Mouse (Mus musculus) bone marrow macrophage, adult 2 months (primary cell): ENCODE data around the gene Lrrc63. TPM values are rescaled to one million over a fixed set of nuclear protein-coding genes. Genes with fewer than 3 reads are reported as not detected.

ENCODE experiments used
- H3K27ac ChIP-seq: 2 replicates; pipeline ENCODE4 v1.5.1; 2012; ENCODE audit warnings: low read depth, low read length; ENCODE audit not compliant: insufficient read depth
- H3K4me1 ChIP-seq: 2 replicates; pipeline ENCODE4 v1.6.1; 2012; ENCODE audit warnings: low read length; ENCODE audit not compliant: control insufficient read depth, insufficient read depth
- H3K4me3 ChIP-seq: 2 replicates; pipeline ENCODE4 v1.5.1; 2012; ENCODE audit warnings: mild to moderate bottlenecking, low read length, moderate library complexity; ENCODE audit not compliant: insufficient read depth
- CTCF ChIP-seq: IDR thresholded peaks from 2 replicates; pipeline ENCODE4 v1.5.1; 2012; ENCODE audit warnings: low read depth, mild to moderate bottlenecking, low read length, moderate library complexity
- POLR2A ChIP-seq: IDR thresholded peaks from 2 replicates; pipeline ENCODE4 v1.6.1; 2012; ENCODE audit warnings: mild to moderate bottlenecking, low read depth, low read length, borderline replicate concordance
- polyA plus RNA-seq: library from polyadenylated mRNA; stranded (reverse); fragments of >200 nt; gene quantifications from 2 replicates; pipeline ENCODE4 v1.2.4, GENCODE M21; 2012; ENCODE audit not compliant: missing spikeins, insufficient read depth, insufficient read length

Lrrc63 gene
- polyA plus RNA-seq, 1 experiment: 0.36 TPM

- Histone ChIP-seq H3K27ac (no peak overlapping the region), H3K4me1 (peaks cover 30% of the 10 kb centered on the region), H3K4me3 (no peak overlapping the region)
- TF ChIP-seq CTCF: no peak
- TF ChIP-seq POLR2A: no peak
Measured at GRCm38 (mm10) chr14:75035431-75035830, 95.2 kb downstream of the Lrrc63 start.

Other genes starting within 250 kb of the Lrrc63 start
- gene Lrch1, start 183.0 kb downstream of the Lrrc63 start, polyA plus RNA-seq: 21.3 and 21.8 TPM in 2 replicates
- gene Rubcnl, start 114.9 kb downstream of the Lrrc63 start, polyA plus RNA-seq: 8.3 and 9.0 TPM in 2 replicates
- 932 and 1,066 TPM in 2 replicates for gene Lcp1, start 220 bp upstream of the Lrrc63 start, polyA plus RNA-seq
- gene Cpb2, start 111.4 kb upstream of the Lrrc63 start, polyA plus RNA-seq: not detected in 2 replicates
- 20.7 and 20.9 TPM in 2 replicates for gene Zc3h13, start 153.5 kb upstream of the Lrrc63 start, polyA plus RNA-seq